Mouse (Mus musculus): ENCODE results near the gene Fam185a.

- TF ChIP-seq CTCF (IDR thresholded peaks at IDR 0.05) = no peak
- TF ChIP-seq POLR2A (IDR thresholded peaks at IDR 0.05; ENCODE audit: insufficient read depth, low read depth, low read length) = no peak
- TF ChIP-seq EP300 (IDR thresholded peaks at IDR 0.05; ENCODE audit: insufficient read depth, low read depth, low read length) = no peak
Measured at GRCm38 (mm10) chr5:21493294-21493999, 68.7 kb downstream of the Fam185a start.
